Mouse (Mus musculus): ENCODE data around the gene Dlg4. TPM values are rescaled to one million over a fixed set of nuclear protein-coding genes. Genes with fewer than 3 reads are reported as not detected.
A peak's percentile ranks its signal among the peaks of the same experiment; 100 is the strongest.

Gene Dlg4
- 10.3 and 13.3 TPM in 2 replicates for polyA plus RNA-seq (2012; rRNA removed)

GRCm38 (mm10) chr11:70016669-70017068 is at the start of gene Dlg4:
Gene Dlg4, plus strand, starts transcription at chr11:70016942.
- no peak within 1 kb of the TSS for H3K4me3 ChIP-seq (ENCODE audit: extremely low read depth, insufficient read depth, insufficient read length)
- WGBS: 93% methylated on average over 3 of the region's 3 CpGs
- peaks cover 11% of the 10 kb centered on the region; the same call in 1 of the 2 replicates for H3K4me1 ChIP-seq (ENCODE audit: control insufficient read depth, insufficient read depth, insufficient read length)
- H3K27ac ChIP-seq (ENCODE audit: insufficient read depth, low read length): peak within 1 kb of the TSS; percentile 56
- no peaks in the 10 kb centered on the region for H3K27me3 ChIP-seq (ENCODE audit: control insufficient read depth, insufficient read depth, low read length)
- H3K36me3 ChIP-seq (ENCODE audit: control insufficient read depth, insufficient read depth, low read length): peaks cover 8% of the 10 kb centered on the region
- TF ChIP-seq POLR2A (IDR thresholded peaks at IDR 0.05; ENCODE audit: low read depth, low read length): no peak
- TF ChIP-seq CTCF (IDR thresholded peaks at IDR 0.05; ENCODE audit: extremely low read depth, insufficient read depth, insufficient read length, insufficient replicate concordance): no peak
- no peak for DNase-seq (ENCODE audit: low read depth in 1 of 2, low spot score in 2 of 2)

GRCm38 (mm10) chr11:69968793-69969192 is 47.9 kb upstream of the Dlg4 start:
- no peak overlapping the region for H3K4me3 ChIP-seq (ENCODE audit: extremely low read depth, insufficient read depth, insufficient read length)
- peaks cover 23% of the 10 kb centered on the region for H3K27me3 ChIP-seq (ENCODE audit: control insufficient read depth, insufficient read depth, low read length)
- TF ChIP-seq CTCF (IDR thresholded peaks at IDR 0.05; ENCODE audit: extremely low read depth, insufficient read depth, insufficient read length, insufficient replicate concordance): no peak
- no peak for TF ChIP-seq POLR2A (IDR thresholded peaks at IDR 0.05; ENCODE audit: low read depth, low read length)
- H3K36me3 ChIP-seq (ENCODE audit: control insufficient read depth, insufficient read depth, low read length): peaks cover 4% of the 10 kb centered on the region; the same call in 1 of the 2 replicates
- WGBS: 86% methylated on average over 4 of the region's 4 CpGs
- H3K27ac ChIP-seq (ENCODE audit: insufficient read depth, low read length): no peak overlapping the region
- peaks cover 19% of the 10 kb centered on the region for H3K4me1 ChIP-seq (ENCODE audit: control insufficient read depth, insufficient read depth, insufficient read length)
- no peak for DNase-seq (ENCODE audit: low read depth in 1 of 2, low spot score in 2 of 2)

DNA sequence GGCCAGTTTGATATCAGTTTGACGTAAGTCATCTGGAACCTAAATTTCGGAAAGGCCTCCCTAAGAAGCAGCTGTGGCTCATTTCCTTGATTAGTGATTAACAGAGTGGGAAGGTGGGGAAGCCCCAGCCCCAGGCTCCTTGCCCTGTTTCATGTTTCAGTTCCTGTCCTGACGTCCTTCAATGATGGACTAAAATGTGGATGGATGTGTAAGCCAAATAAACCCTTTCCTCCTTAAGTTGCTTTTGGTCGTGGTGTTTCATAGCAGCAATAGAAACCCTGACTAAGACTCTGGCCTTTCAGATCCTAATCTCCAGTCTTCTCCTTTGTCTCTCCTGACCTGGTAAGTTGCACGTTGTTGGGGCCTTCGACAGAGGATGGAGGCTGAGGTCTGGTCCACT is 46.5 kb upstream of the Dlg4 start:
- DNase-seq (ENCODE audit: low read depth in 1 of 2, low spot score in 2 of 2): no peak
- 62% methylated on average over 6 of the region's 6 CpGs for WGBS
- H3K4me1 ChIP-seq (ENCODE audit: control insufficient read depth, insufficient read depth, insufficient read length): peaks cover 19% of the 10 kb centered on the region
- H3K4me3 ChIP-seq (ENCODE audit: extremely low read depth, insufficient read depth, insufficient read length): no peak overlapping the region
- H3K36me3 ChIP-seq (ENCODE audit: control insufficient read depth, insufficient read depth, low read length): peaks cover 11% of the 10 kb centered on the region
- no peak overlapping the region for H3K27ac ChIP-seq (ENCODE audit: insufficient read depth, low read length)
- peaks cover 15% of the 10 kb centered on the region for H3K27me3 ChIP-seq (ENCODE audit: control insufficient read depth, insufficient read depth, low read length)
- no peak for TF ChIP-seq POLR2A (IDR thresholded peaks at IDR 0.05; ENCODE audit: low read depth, low read length)
- no peak for TF ChIP-seq CTCF (IDR thresholded peaks at IDR 0.05; ENCODE audit: extremely low read depth, insufficient read depth, insufficient read length, insufficient replicate concordance)

GRCm38 (mm10) chr11:69970775-69971174 is 46.0 kb upstream of the Dlg4 start:
- Histone ChIP-seq H3K4me1 (ENCODE audit: control insufficient read depth, insufficient read depth, insufficient read length) (peaks cover 16% of the 10 kb centered on the region), H3K27me3 (ENCODE audit: control insufficient read depth, insufficient read depth, low read length) (peaks cover 10% of the 10 kb centered on the region), H3K36me3 (ENCODE audit: control insufficient read depth, insufficient read depth, low read length) (peaks cover 11% of the 10 kb centered on the region), H3K4me3 (ENCODE audit: extremely low read depth, insufficient read depth, insufficient read length) (no peak overlapping the region), H3K27ac (ENCODE audit: insufficient read depth, low read length) (no peak overlapping the region)
- TF ChIP-seq POLR2A (IDR thresholded peaks at IDR 0.05; ENCODE audit: low read depth, low read length) (no peak), CTCF (IDR thresholded peaks at IDR 0.05; ENCODE audit: extremely low read depth, insufficient read depth, insufficient read length, insufficient replicate concordance) (no peak)
- DNase-seq (ENCODE audit: low read depth in 1 of 2, low spot score in 2 of 2): no peak
- 45% methylated on average over 3 of the region's 3 CpGs for WGBS

GRCm38 (mm10) chr11:69974907-69975306 is 41.8 kb upstream of the Dlg4 start:
- no peaks in the 10 kb centered on the region for H3K27me3 ChIP-seq (ENCODE audit: control insufficient read depth, insufficient read depth, low read length)
- 94% methylated on average over 2 of the region's 2 CpGs for WGBS
- H3K36me3 ChIP-seq (ENCODE audit: control insufficient read depth, insufficient read depth, low read length): peaks cover 11% of the 10 kb centered on the region
- H3K27ac ChIP-seq (ENCODE audit: insufficient read depth, low read length): no peak overlapping the region
- H3K4me1 ChIP-seq (ENCODE audit: control insufficient read depth, insufficient read depth, insufficient read length): peaks cover 5% of the 10 kb centered on the region; the same call in 1 of the 2 replicates
- H3K4me3 ChIP-seq (ENCODE audit: extremely low read depth, insufficient read depth, insufficient read length): no peak overlapping the region
- no peak for TF ChIP-seq CTCF (IDR thresholded peaks at IDR 0.05; ENCODE audit: extremely low read depth, insufficient read depth, insufficient read length, insufficient replicate concordance)
- TF ChIP-seq POLR2A (IDR thresholded peaks at IDR 0.05; ENCODE audit: low read depth, low read length): no peak
- no peak for DNase-seq (ENCODE audit: low read depth in 1 of 2, low spot score in 2 of 2)

GRCm38 (mm10) chr11:69976271-69976670 is 40.5 kb upstream of the Dlg4 start:
- H3K36me3 ChIP-seq (ENCODE audit: control insufficient read depth, insufficient read depth, low read length): peaks cover 11% of the 10 kb centered on the region

DNA sequence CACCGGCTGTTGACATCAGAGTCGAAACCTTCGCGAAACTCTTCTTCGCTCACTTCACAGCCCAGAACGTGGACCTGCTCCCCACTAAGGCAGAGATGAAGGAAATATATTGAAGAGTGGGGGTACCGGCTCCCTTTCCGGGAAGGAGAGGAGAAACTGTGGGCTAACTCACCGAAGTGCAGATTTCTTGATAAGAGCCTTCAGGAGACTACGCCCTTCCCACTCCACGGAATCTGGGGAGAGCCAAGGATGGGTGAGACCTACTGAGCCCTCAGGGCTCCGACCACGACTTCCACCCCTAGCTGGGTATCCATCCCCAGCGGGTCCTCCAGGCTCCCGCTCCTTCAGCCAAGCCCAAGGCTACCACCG is 36.9 kb upstream of the Dlg4 start:
- Histone ChIP-seq H3K27ac (ENCODE audit: insufficient read depth, low read length) (peak overlapping the region; percentile 81), H3K4me3 (ENCODE audit: extremely low read depth, insufficient read depth, insufficient read length) (peak overlapping the region; percentile 84), H3K27me3 (ENCODE audit: control insufficient read depth, insufficient read depth, low read length) (no peaks in the 10 kb centered on the region), H3K4me1 (ENCODE audit: control insufficient read depth, insufficient read depth, insufficient read length) (peaks cover 6% of the 10 kb centered on the region; the same call in 1 of the 2 replicates), H3K36me3 (ENCODE audit: control insufficient read depth, insufficient read depth, low read length) (peaks cover 9% of the 10 kb centered on the region)
- 4% methylated on average over 16 of the region's 16 CpGs for WGBS
- TF ChIP-seq CTCF (IDR thresholded peaks at IDR 0.05; ENCODE audit: extremely low read depth, insufficient read depth, insufficient read length, insufficient replicate concordance) (no peak), POLR2A (IDR thresholded peaks at IDR 0.05; ENCODE audit: low read depth, low read length) (no peak)
- no peak for DNase-seq (ENCODE audit: low read depth in 1 of 2, low spot score in 2 of 2)

More at GRCm38 (mm10) chr11:69976271-69976670, 40.5 kb upstream of the Dlg4 start:
- H3K4me3 ChIP-seq (ENCODE audit: extremely low read depth, insufficient read depth, insufficient read length): no peak overlapping the region
- WGBS: 84% methylated on average over 4 of the region's 4 CpGs
- DNase-seq (ENCODE audit: low read depth in 1 of 2, low spot score in 2 of 2): no peak
- H3K27ac ChIP-seq (ENCODE audit: insufficient read depth, low read length): no peak overlapping the region
- H3K4me1 ChIP-seq (ENCODE audit: control insufficient read depth, insufficient read depth, insufficient read length): no peaks in the 10 kb centered on the region; the same call in 1 of the 2 replicates
- TF ChIP-seq CTCF (IDR thresholded peaks at IDR 0.05; ENCODE audit: extremely low read depth, insufficient read depth, insufficient read length, insufficient replicate concordance) (no peak), POLR2A (IDR thresholded peaks at IDR 0.05; ENCODE audit: low read depth, low read length) (no peak)
- H3K27me3 ChIP-seq (ENCODE audit: control insufficient read depth, insufficient read depth, low read length): no peaks in the 10 kb centered on the region

Data from spleen, adult 2 months (tissue).